Mouse (Mus musculus): Measurements from ENCODE around the gene Gfap.

DNA sequence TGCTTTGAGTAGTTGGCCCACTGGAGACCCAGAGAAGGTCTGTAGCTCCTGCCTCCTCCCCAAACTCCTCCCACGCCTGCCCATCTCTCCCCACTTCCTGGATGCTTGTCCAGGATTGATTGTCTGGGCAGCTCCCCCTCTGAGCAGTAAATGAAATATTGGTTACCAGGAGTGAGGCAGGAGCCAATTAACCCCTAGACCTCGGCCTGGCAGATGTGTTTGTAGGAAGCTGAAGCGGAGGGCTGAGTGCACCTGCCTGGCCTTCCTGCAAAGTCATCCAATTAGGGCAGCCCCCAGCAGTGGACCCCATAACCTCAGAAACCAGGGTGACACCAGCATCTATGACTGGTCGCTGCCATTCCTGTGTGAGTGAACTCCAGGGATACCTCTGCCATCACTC lies 35.6 kb upstream of the Gfap start:
- no peak for TF ChIP-seq CTCF (IDR thresholded peaks at IDR 0.05; ENCODE audit: low read depth, low read length)
- TF ChIP-seq POLR2A (IDR thresholded peaks at IDR 0.05; ENCODE audit: borderline replicate concordance, low read depth, low read length), result no peak
